Mouse (Mus musculus): ENCODE measurements around the gene Prph2.

DNA sequence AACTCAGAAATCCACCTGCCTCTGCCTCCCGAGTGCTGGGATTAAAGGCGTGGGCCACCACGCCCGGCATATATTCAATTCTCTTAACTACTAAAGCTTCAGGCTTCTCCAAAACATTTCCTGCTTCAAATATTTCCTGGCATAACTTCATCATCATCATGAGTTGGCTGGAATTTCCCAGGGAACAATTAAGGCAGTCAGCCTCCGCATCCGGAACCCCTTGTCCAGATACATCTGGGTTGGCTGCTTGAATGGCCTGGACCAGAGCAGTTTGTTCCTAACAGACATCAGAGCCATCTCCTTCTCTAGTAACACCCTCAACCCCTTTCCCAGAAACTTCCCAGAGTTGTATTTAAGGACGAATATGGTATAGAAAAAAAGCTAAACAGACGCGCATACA, 14.8 kb upstream of the Prph2 start:
- TF ChIP-seq TAL1 (conservative IDR thresholded peaks at IDR 0.05; ENCODE audit: low read depth, low read length) (no peak), GATA1 (IDR thresholded peaks at IDR 0.05; ENCODE audit: borderline replicate concordance, low read length) (no peak), CTCF (IDR thresholded peaks at IDR 0.05; ENCODE audit: low read depth, low read length) (no peak), POLR2AphosphoS5 (IDR thresholded peaks at IDR 0.05; ENCODE audit: insufficient replicate concordance, low read depth, low read length) (no peak), GATA2 (IDR thresholded peaks at IDR 0.05; ENCODE audit: borderline replicate concordance, low read depth, low read length) (no peak)
